8 mouse cellular contexts compared by ENCODE assay signal in genomic region chr7:24901842-24902241, GRCm38 (mm10). TPM values are rescaled to one million over a fixed set of nuclear protein-coding genes. Genes with fewer than 3 reads are reported as not detected.
DNase-seq lines count a peak whose midpoint lies in the region; ATAC-seq and TF ChIP-seq lines count a peak whose summit lies in the region.

No protein-coding gene starts in this region.

- H3K27ac ChIP-seq in kidney, embryonic 14.5 days (ENCODE audit: low read depth, low read length) = no peak overlapping the region; the same call in 1 of the 2 replicates
- H3K27ac ChIP-seq in kidney, adult 2 months (ENCODE audit: insufficient read depth, low read depth, low read length) = no peak overlapping the region
- H3K27ac ChIP-seq in ES-Bruce4 (ENCODE audit: insufficient read depth, low read length) = no peak overlapping the region
- H3K27ac ChIP-seq in heart, embryonic 16.5 days (ENCODE audit: low read length) = peak overlapping the region; percentile 94

- no peak overlapping the region for H3K9ac ChIP-seq in kidney, embryonic 14.5 days (ENCODE audit: low read depth, low read length)
- H3K9ac ChIP-seq in ES-Bruce4 (ENCODE audit: low read depth, poor library complexity, severe bottlenecking) = peak overlapping the region; percentile 77; the same call in 1 of the 2 replicates
- no peak overlapping the region for H3K9ac ChIP-seq in heart, embryonic 16.5 days (ENCODE audit: low read length)

- H3K4me2 ChIP-seq in kidney, embryonic 14.5 days (replicated peaks; ENCODE audit: low read depth, low read length) = peak overlapping the region; percentile 55; the same call in 1 of the 2 replicates
- H3K4me2 ChIP-seq in heart, embryonic 16.5 days (ENCODE audit: low read depth, low read length) = peak overlapping the region; percentile 96
- no peak overlapping the region for H3K4me2 ChIP-seq in myocyte (ENCODE audit: low read depth)

- no peak overlapping the region for H3K4me3 ChIP-seq in kidney, embryonic 14.5 days (ENCODE audit: low read length)
- H3K4me3 ChIP-seq in kidney, adult 2 months (ENCODE audit: insufficient read depth, low read depth, low read length) = no peak overlapping the region
- H3K4me3 ChIP-seq in ES-Bruce4 (ENCODE audit: low read depth, low read length) = no peak overlapping the region
- no peak overlapping the region for H3K4me3 ChIP-seq in heart, embryonic 16.5 days (ENCODE audit: low read length)
- H3K4me3 ChIP-seq in myocyte = peak overlapping the region; percentile 73

- no peak for TF ChIP-seq POLR2A in kidney, adult 2 months (IDR thresholded peaks at IDR 0.05; ENCODE audit: low read depth, low read length)
- TF ChIP-seq POLR2A in ES-Bruce4 (IDR thresholded peaks at IDR 0.05; ENCODE audit: insufficient read depth, low read length) = no peak
- TF ChIP-seq POLR2A in myocyte (IDR thresholded peaks at IDR 0.05; ENCODE audit: insufficient read length, low read depth) = no peak

- H3K27me3 ChIP-seq in kidney, embryonic 14.5 days (ENCODE audit: control insufficient read depth, insufficient read depth, low read length) = no peaks in the 10 kb centered on the region
- H3K27me3 ChIP-seq in kidney, adult 2 months (replicated peaks; ENCODE audit: control insufficient read depth, insufficient read depth, low read length) = no peaks in the 10 kb centered on the region
- H3K27me3 ChIP-seq in ES-Bruce4 (ENCODE audit: control insufficient read depth, insufficient read depth, low read length, poor library complexity, severe bottlenecking) (no peaks in the 10 kb centered on the region), myocyte (ENCODE audit: control insufficient read depth, insufficient read depth, insufficient read length) (no peaks in the 10 kb centered on the region)
- H3K27me3 ChIP-seq in heart, embryonic 16.5 days (ENCODE audit: control insufficient read depth, insufficient read depth, low read length) = no peaks in the 10 kb centered on the region

- peaks cover 18% of the 10 kb centered on the region for H3K79me2 ChIP-seq in myocyte (ENCODE audit: control insufficient read depth, insufficient read depth)

- no peak overlapping the region for H3ac ChIP-seq in myocyte (ENCODE audit: control insufficient read depth, insufficient read length)

- no peak for TF ChIP-seq EP300 in ES-Bruce4 (IDR thresholded peaks at IDR 0.05; ENCODE audit: insufficient read depth, low read depth, low read length)

- H3K4me1 ChIP-seq in kidney, embryonic 14.5 days (ENCODE audit: control insufficient read depth, insufficient read depth, low read length) = peaks cover 17% of the 10 kb centered on the region
- peaks cover 5% of the 10 kb centered on the region; the same call in 1 of the 2 replicates for H3K4me1 ChIP-seq in kidney, adult 2 months (ENCODE audit: control insufficient read depth, insufficient read depth, low read length)
- H3K4me1 ChIP-seq in ES-Bruce4 (ENCODE audit: control insufficient read depth, insufficient read depth, low read length) = peaks cover 3% of the 10 kb centered on the region
- H3K4me1 ChIP-seq in heart, embryonic 16.5 days (ENCODE audit: control insufficient read depth, insufficient read depth, low read length) = peaks cover 29% of the 10 kb centered on the region

- TF ChIP-seq CTCF in kidney, adult 2 months (conservative IDR thresholded peaks at IDR 0.05; ENCODE audit: insufficient read depth, insufficient read length, low read depth, low read length) = no peak
- no peak for TF ChIP-seq CTCF in ES-Bruce4 (IDR thresholded peaks at IDR 0.05; ENCODE audit: low read depth, low read length)

- 60% methylated on average over 1 of the region's 1 CpGs for WGBS in kidney, embryonic 14.5 days
- 55% methylated on average over 1 of the region's 1 CpGs for WGBS in kidney, adult 2 months
- 36% methylated on average over 1 of the region's 1 CpGs for WGBS in heart, embryonic 16.5 days

- ATAC-seq in kidney, embryonic 14.5 days (ENCODE audit: low FRiP score, low TSS enrichment) = no peak
- no peak for ATAC-seq in heart, embryonic 16.5 days (replicated peaks; ENCODE audit: extremely low read depth, insufficient read depth, low FRiP score)

- DNase-seq in kidney, adult 2 months = no peak
- DNase-seq in right cerebral cortex, postnatal 4 days = no peak
- DNase-seq in layer of hippocampus, adult 9-11 months = no peak
- no peak for DNase-seq in yolk sac, embryonic 10.5 days (ENCODE audit: low spot score)

- no peaks in the 10 kb centered on the region for H3K9me3 ChIP-seq in kidney, embryonic 14.5 days (ENCODE audit: control insufficient read depth, low read length)
- no peaks in the 10 kb centered on the region for H3K9me3 ChIP-seq in ES-Bruce4 (replicated peaks; ENCODE audit: control insufficient read depth, insufficient read depth, low read length, poor library complexity, severe bottlenecking)
- no peaks in the 10 kb centered on the region for H3K9me3 ChIP-seq in heart, embryonic 16.5 days (replicated peaks; ENCODE audit: control insufficient read depth, low read length)

- no peaks in the 10 kb centered on the region for H3K36me3 ChIP-seq in kidney, embryonic 14.5 days (ENCODE audit: control insufficient read depth, insufficient read depth, low read length)
- H3K36me3 ChIP-seq in kidney, adult 2 months (ENCODE audit: control insufficient read depth, insufficient read depth, low read length) = no peaks in the 10 kb centered on the region
- H3K36me3 ChIP-seq in ES-Bruce4 (ENCODE audit: control insufficient read depth, insufficient read depth, low read length, poor library complexity, severe bottlenecking) (no peaks in the 10 kb centered on the region), myocyte (ENCODE audit: control insufficient read depth, insufficient read depth) (no peaks in the 10 kb centered on the region)
- H3K36me3 ChIP-seq in heart, embryonic 16.5 days (ENCODE audit: control insufficient read depth, insufficient read depth) = no peaks in the 10 kb centered on the region

TF ChIP-seq in myocyte, 11 proteins besides CTCF, POLR2A, EP300 and RAD21:
- no peak for TF ChIP-seq REST (IDR thresholded peaks at IDR 0.05; ENCODE audit: insufficient read depth, insufficient read length)
- no peak for TF ChIP-seq TCF12 (IDR thresholded peaks at IDR 0.05; ENCODE audit: insufficient read depth, poor library complexity, severe bottlenecking)
- TF ChIP-seq MYOG (IDR thresholded peaks at IDR 0.05; ENCODE audit: control insufficient read depth in 1 of 3, insufficient read depth in 1 of 3, insufficient read length in 2 of 3, low read depth in 2 of 3) = no peak
- no peak for TF ChIP-seq MAX (IDR thresholded peaks at IDR 0.05; ENCODE audit: low read depth)
- no peak for TF ChIP-seq POLR2AphosphoS2 (IDR thresholded peaks at IDR 0.05; ENCODE audit: insufficient read length, low read depth)
- TF ChIP-seq SRF (IDR thresholded peaks at IDR 0.05; ENCODE audit: control insufficient read depth, insufficient read length, low read depth) = no peak
- no peak for TF ChIP-seq TCF3 (IDR thresholded peaks at IDR 0.05; ENCODE audit: insufficient read length, low read depth)
- TF ChIP-seq E2F4 (IDR thresholded peaks at IDR 0.05; ENCODE audit: insufficient read depth) = no peak
- no peak for TF ChIP-seq MYOD1 (IDR thresholded peaks at IDR 0.05; ENCODE audit: control insufficient read depth in 1 of 3, insufficient read length in 2 of 3, low read depth in 2 of 3)
- no peak for TF ChIP-seq CEBPB (IDR thresholded peaks at IDR 0.05; ENCODE audit: insufficient read depth, poor library complexity, severe bottlenecking)
- no peak for TF ChIP-seq USF1 (IDR thresholded peaks at IDR 0.05; ENCODE audit: low read depth)

RNA-seq across cellular contexts. Expression of gene Arhgef1, which starts 0.9 kb away (rescaled TPM):
- polyA plus RNA-seq in kidney, embryonic 14.5 days (2014; fragmentation: Nextera tagmentation; extraction: Ambion mirVana) = 67.5 and 91.2 TPM in 2 replicates
- polyA plus RNA-seq in kidney, adult 2 months (2012; rRNA removed) = 92.6 and 111 TPM in 2 replicates
- polyA plus RNA-seq in ES-Bruce4 (2011; ENCODE audit: insufficient read depth, insufficient read length, low read depth, missing spikeins) (90.5 and 108 TPM in 2 replicates), myocyte (2012; fragmentation: generic; extraction: Trizol) (51.4 TPM)
- 75.4 and 80.9 TPM in 2 replicates for polyA plus RNA-seq in heart, embryonic 16.5 days (2015; fragmentation: Nextera tagmentation; extraction: Ambion mirVana)

RNA-seq across cellular contexts. Expression of gene Cd79a, which starts 4.7 kb away (rescaled TPM):
- polyA plus RNA-seq in kidney, embryonic 14.5 days (2014; fragmentation: Nextera tagmentation; extraction: Ambion mirVana) = 1.5 and 1.6 TPM in 2 replicates
- polyA plus RNA-seq in kidney, adult 2 months (2012; rRNA removed) = 2.0 and 27.1 TPM in 2 replicates
- polyA plus RNA-seq in ES-Bruce4 (2011; ENCODE audit: insufficient read depth, insufficient read length, low read depth, missing spikeins) (2.8 and 2.9 TPM in 2 replicates), myocyte (2012; fragmentation: generic; extraction: Trizol) (0.12 TPM)
- 0.36 and 0.38 TPM in 2 replicates for polyA plus RNA-seq in heart, embryonic 16.5 days (2015; fragmentation: Nextera tagmentation; extraction: Ambion mirVana)

RNA-seq across cellular contexts. Expression of gene Rps19, which starts 17.7 kb away (rescaled TPM):
- 2,731 and 3,572 TPM in 2 replicates for polyA plus RNA-seq in kidney, embryonic 14.5 days (2014; fragmentation: Nextera tagmentation; extraction: Ambion mirVana)
- polyA plus RNA-seq in kidney, adult 2 months (2012; rRNA removed) = 468 and 618 TPM in 2 replicates
- polyA plus RNA-seq in ES-Bruce4 (2011; ENCODE audit: insufficient read depth, insufficient read length, low read depth, missing spikeins) (2,100 and 2,446 TPM in 2 replicates), myocyte (2012; fragmentation: generic; extraction: Trizol) (1,912 TPM)
- polyA plus RNA-seq in heart, embryonic 16.5 days (2015; fragmentation: Nextera tagmentation; extraction: Ambion mirVana) = 1,139 and 1,152 TPM in 2 replicates

RNA-seq across cellular contexts. Expression of gene Dmrtc2, which starts 32.0 kb away (rescaled TPM):
- not detected in 2 replicates for polyA plus RNA-seq in kidney, embryonic 14.5 days (2014; fragmentation: Nextera tagmentation; extraction: Ambion mirVana)
- polyA plus RNA-seq in kidney, adult 2 months (2012; rRNA removed) = 0.11 TPM in 1 of 2 replicates, not detected in the other
- polyA plus RNA-seq in ES-Bruce4 (2011; ENCODE audit: insufficient read depth, insufficient read length, low read depth, missing spikeins) (0.75 and 1.1 TPM in 2 replicates), myocyte (2012; fragmentation: generic; extraction: Trizol) (not detected)
- polyA plus RNA-seq in heart, embryonic 16.5 days (2015; fragmentation: Nextera tagmentation; extraction: Ambion mirVana) = not detected in 2 replicates

RNA-seq across cellular contexts. Expression of gene Lypd4, which starts 32.1 kb away (rescaled TPM):
- not detected in 2 replicates for polyA plus RNA-seq in kidney, embryonic 14.5 days (2014; fragmentation: Nextera tagmentation; extraction: Ambion mirVana)
- polyA plus RNA-seq in kidney, adult 2 months (2012; rRNA removed) = 0.14 and 0.23 TPM in 2 replicates
- polyA plus RNA-seq in ES-Bruce4 (2011; ENCODE audit: insufficient read depth, insufficient read length, low read depth, missing spikeins) = not detected in 2 replicates
- not detected in 2 replicates for polyA plus RNA-seq in heart, embryonic 16.5 days (2015; fragmentation: Nextera tagmentation; extraction: Ambion mirVana)
- not detected for polyA plus RNA-seq in myocyte (2012; fragmentation: generic; extraction: Trizol)
